Mouse (Mus musculus) liver, embryonic 12.5 days (tissue): ENCODE measurements around the gene Klhdc10. TPM values are rescaled to one million over a fixed set of nuclear protein-coding genes. Genes with fewer than 3 reads are reported as not detected.
"Not testable (repeated sequence)": the region's sequence is repeated elsewhere in the genome, so short reads cannot be mapped to it uniquely, and the experiment has no call there.

Source experiments
- ATAC-seq: fragments of 200-750 bp; cut with Nextera tagmentation; 2 replicates; pipeline ENCODE4 v1.8.0; 2017; ENCODE audit warnings: moderate number of reproducible peaks, mild to moderate bottlenecking, moderate library complexity
- H3K27ac ChIP-seq: fragments of 300-500 bp; sonication (generic); 2 replicates; pipeline ENCODE4 v1.5.1; 2016; ENCODE audit warnings: mild to moderate bottlenecking
- H3K27me3 ChIP-seq: fragments of 300-500 bp; sonication (generic); replicated peaks from 2 replicates; pipeline ENCODE4 v1.6.1; 2016; ENCODE audit warnings: mild to moderate bottlenecking, moderate library complexity
- H3K36me3 ChIP-seq: fragments of 300-500 bp; sonication (generic); 2 replicates; pipeline ENCODE4 v1.6.1; 2016; ENCODE audit warnings: mild to moderate bottlenecking, moderate library complexity
- H3K4me1 ChIP-seq: fragments of 300-500 bp; sonication (generic); 2 replicates; pipeline ENCODE4 v1.6.1; 2016
- H3K4me2 ChIP-seq: fragments of 300-500 bp; sonication (generic); 2 replicates; pipeline ENCODE4 v1.6.1; 2016; ENCODE audit warnings: mild to moderate bottlenecking, moderate library complexity
- H3K4me3 ChIP-seq: fragments of 300-500 bp; sonication (generic); 2 replicates; pipeline ENCODE4 v1.5.1; 2016; ENCODE audit warnings: mild to moderate bottlenecking, moderate library complexity
- H3K9ac ChIP-seq: fragments of 300-500 bp; sonication (generic); 2 replicates; pipeline ENCODE4 v1.6.1; 2016; ENCODE audit warnings: mild to moderate bottlenecking, moderate library complexity
- H3K9me3 ChIP-seq: fragments of 300-500 bp; sonication (generic); replicated peaks from 2 replicates; pipeline ENCODE4 v1.6.1; 2016; ENCODE audit warnings: mild to moderate bottlenecking, moderate library complexity
- WGBS: fragments of 180-500 bp; shearing (Covaris S2); methylation state at CpG from one replicate; pipeline ENCODE4 v1.1.7; 2016; ENCODE audit not compliant: insufficient replicate concordance; 5-methylcytosine and 5-hydroxymethylcytosine counted together
- polyA plus RNA-seq: library from polyadenylated mRNA; unstranded; fragments of >200 nt; fragmentation: Nextera tagmentation; extraction: Ambion mirVana; gene quantifications from 2 replicates; pipeline ENCODE4 v1.2.1, GENCODE M21; 2016

The Klhdc10 gene
- polyA plus RNA-seq, 1 experiment from 2014 or later, result 20.1 TPM

DNA sequence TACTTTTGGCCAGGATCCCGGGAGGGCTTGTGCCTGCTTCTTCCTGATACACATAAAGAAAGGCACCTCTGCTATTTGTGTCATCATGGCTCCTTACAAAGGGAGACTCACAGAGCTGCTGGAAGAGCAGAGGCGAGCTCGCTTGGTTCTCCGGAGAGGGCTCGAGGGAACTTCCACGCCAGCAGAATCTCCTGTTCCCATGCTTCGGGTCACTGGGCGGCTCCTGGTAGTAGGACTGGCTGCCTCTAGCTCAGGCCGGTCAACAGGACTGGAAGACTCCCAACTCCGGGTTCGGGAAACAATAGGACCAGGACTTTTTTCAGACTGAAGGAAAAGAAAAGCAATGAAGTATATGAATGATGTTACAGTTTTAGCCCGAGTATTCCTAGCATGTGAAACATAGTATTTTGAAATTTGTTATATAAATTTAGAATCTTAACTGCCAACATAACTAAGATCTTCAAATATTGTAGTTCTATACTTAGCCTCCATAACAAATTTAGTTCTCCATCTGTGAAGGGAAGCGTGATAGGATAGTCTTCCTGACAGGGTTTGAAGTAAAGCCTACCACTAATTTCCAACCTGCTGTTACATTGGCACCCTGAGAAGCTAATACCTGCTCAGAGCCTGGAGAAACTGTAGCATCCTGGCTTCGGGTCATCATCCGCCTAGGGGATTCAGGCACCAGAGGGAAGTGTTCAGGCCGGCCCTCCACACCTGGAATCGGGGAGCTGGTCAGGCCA, 28.9 kb upstream of the Klhdc10 start:
- no peak overlapping the region for H3K4me2 ChIP-seq
- H3K36me3 ChIP-seq, result peaks cover 98% of the 10 kb centered on the region
- H3K27me3 ChIP-seq, result no peaks in the 10 kb centered on the region
- H3K27ac ChIP-seq, result no peak overlapping the region
- no peak overlapping the region for H3K9ac ChIP-seq
- H3K4me1 ChIP-seq, result no peaks in the 10 kb centered on the region
- no peaks in the 10 kb centered on the region for H3K9me3 ChIP-seq
- ATAC-seq, result no peak
- 90% methylated on average over 17 of the region's 17 CpGs for WGBS
- no peak overlapping the region for H3K4me3 ChIP-seq

DNA sequence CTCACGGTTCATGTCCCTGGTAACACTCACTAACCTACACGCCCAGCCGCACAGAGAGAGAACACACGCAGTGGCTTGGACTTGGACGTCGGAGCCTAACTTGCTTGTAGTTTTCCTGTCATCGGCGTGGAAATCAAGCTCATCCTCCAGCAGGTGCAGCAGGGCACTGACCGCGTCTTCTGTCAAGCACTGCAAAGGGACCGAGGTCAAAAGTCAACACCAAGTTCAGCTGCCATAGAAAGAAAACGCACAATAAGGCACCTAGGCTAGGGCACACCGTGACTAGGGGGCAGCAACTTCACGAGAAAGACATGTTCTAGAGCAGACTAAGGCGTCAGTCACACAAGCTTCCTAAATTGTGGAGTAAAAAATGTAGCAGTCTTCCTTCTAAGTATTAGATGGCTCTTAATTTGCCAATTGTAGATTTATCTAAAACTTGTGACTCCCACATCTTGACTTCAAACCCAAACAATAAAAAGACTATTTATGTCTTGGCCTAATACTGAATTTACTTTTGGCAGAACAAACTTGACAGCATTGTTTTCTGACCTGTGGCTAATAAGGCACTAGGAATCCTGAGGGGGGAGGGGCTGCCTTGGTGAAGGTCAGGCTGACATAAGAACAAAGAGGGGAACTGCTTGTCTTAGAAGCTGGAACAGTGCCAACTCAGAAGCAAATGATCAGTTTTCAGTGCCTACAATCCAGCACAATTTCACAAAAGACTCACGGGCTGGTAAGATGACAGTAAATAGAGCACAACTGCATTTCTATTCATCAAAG, 26.7 kb upstream of the Klhdc10 start:
- Histone ChIP-seq H3K9ac (no peak overlapping the region), H3K27me3 (no peaks in the 10 kb centered on the region), H3K4me2 (no peak overlapping the region), H3K4me1 (no peaks in the 10 kb centered on the region), H3K4me3 (no peak overlapping the region), H3K9me3 (no peaks in the 10 kb centered on the region), H3K27ac (no peak overlapping the region), H3K36me3 (peaks cover 93% of the 10 kb centered on the region)
- ATAC-seq, result no peak
- 83% methylated on average over 16 of the region's 16 CpGs for WGBS

DNA sequence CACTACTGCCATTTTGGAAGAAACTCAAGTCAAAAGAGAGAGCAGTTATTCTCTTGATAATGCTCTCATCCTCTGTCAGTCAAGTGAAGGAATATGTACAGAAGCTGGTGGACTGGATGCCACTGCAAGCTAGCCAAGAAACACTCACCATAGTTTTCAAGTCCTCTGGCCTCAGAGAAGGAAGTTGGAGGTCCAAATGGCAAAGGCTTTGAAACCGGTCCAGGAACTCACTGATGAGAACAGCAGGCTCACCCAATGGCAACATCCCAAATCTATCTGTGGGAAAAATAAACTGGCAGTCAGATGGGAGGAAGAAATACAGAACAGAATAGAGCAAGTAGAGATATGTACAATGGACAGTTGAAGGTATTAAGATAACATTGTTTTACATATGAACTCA, 25.9 kb upstream of the Klhdc10 start:
- WGBS, result 86% methylated on average over 1 of the region's 1 CpGs
- no peak for ATAC-seq
- no peak overlapping the region for H3K27ac ChIP-seq

DNA sequence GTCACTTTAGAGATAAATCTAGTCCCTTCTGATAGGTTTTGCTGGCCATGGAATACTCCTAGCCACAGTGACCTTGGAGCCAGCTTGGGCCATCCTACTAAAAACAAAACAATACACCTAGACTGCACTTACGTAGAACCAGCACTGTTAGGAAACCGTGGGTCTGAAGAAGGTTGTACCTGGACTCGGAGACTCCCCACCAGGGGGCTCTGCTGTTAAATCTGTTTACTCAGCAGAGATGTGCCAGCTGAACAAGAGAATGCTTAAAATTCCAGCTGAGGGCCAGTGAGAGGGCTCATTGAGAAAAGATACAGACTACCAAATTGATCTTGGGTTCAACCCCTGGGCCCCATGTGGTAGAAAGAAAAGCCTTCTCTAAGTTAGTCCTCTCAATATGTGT, 20.6 kb upstream of the Klhdc10 start:
- H3K27me3 ChIP-seq, result no peaks in the 10 kb centered on the region
- H3K4me1 ChIP-seq, result peaks cover 6% of the 10 kb centered on the region
- H3K4me2 ChIP-seq, result no peak overlapping the region
- no peaks in the 10 kb centered on the region for H3K9me3 ChIP-seq
- no peak overlapping the region for H3K9ac ChIP-seq
- H3K4me3 ChIP-seq, result no peak overlapping the region
- WGBS, result 67% methylated on average over 3 of the region's 3 CpGs
- no peak for ATAC-seq
- H3K27ac ChIP-seq, result no peak overlapping the region
- H3K36me3 ChIP-seq, result peaks cover 92% of the 10 kb centered on the region

More for the DNA sequence above, 25.9 kb upstream of the Klhdc10 start:
- no peaks in the 10 kb centered on the region for H3K4me1 ChIP-seq
- H3K27me3 ChIP-seq, result no peaks in the 10 kb centered on the region
- no peak overlapping the region for H3K4me3 ChIP-seq
- H3K9me3 ChIP-seq, result no peaks in the 10 kb centered on the region
- H3K4me2 ChIP-seq, result no peak overlapping the region
- H3K36me3 ChIP-seq, result peaks cover 93% of the 10 kb centered on the region
- H3K9ac ChIP-seq, result no peak overlapping the region

DNA sequence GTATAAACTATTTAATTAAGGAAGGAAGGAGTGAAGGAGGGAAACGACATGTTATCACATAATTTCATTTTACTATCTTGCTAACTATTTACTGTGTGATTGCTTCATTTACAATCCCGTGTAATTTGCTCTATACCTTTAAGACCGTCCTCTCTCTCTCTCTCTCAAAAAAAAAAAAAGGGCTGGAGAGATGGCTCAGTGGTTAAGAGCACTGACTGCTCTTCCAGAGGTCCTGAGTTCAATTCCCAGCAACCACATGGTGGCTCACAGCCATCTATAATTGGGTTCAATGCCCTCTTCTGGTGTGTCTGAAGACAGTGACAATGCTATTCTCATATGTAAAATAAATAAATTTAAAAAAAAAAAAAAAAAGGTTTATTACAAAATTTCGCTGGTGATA, 11.4 kb upstream of the Klhdc10 start:
- H3K9me3 ChIP-seq, H3K27me3 ChIP-seq, ATAC-seq: not testable (repeated sequence)
- Histone ChIP-seq H3K9ac (peak overlapping the region; percentile 82), H3K27ac (peak overlapping the region; percentile 74; the same call in 1 of the 2 replicates), H3K4me1 (peaks cover 14% of the 10 kb centered on the region), H3K4me2 (peak overlapping the region; percentile 75), H3K36me3 (peaks cover 20% of the 10 kb centered on the region), H3K4me3 (peak overlapping the region; percentile 88)
- 15% methylated on average over 4 of the region's 4 CpGs for WGBS

DNA sequence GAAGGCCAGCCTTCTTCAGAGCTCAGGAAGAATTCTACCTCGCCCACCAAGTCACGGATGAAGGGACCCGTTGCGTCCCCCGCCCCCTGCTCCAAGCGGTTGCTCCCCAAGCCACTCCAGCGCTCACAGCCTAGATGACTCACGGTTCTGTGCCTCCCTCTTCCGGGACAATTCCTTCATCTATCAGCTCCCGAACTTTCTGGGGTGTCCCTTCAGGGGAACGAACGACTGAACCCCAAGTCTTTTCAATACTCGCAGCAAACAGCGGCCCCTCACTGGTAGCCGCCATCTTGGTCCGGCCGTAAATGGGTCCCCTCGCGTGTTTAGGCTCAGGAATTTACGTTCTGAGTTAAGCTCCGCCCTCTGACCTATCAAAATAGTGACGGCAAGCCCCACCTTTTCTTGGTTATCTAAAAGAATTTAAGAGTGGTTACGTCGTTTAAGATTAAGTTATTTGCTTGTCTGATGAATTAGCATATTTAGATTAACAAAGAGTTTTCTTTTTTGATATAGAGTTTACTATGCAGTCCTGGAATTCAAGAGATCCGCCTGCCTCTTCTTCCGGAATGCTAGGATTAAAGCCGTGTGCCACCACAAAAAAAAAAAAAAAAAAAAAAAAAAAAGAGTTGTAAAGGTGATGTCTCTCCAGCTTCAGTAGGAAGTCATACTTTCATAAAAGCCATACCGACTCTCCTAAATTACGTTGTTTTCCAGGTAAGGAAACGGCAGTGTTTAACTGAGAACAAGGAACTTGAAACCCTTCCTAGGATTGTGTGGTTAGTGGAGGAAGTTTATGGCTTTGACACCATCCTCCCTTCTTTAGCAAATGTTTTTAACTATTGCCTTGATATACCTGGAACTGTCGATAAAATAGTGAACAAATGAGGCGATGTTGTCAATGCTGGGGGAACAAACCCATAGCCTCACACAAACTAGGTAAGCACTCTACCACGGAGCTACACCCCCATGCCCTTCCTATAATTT, 10.7 kb upstream of the Klhdc10 start, which contains the start of gene Zc3hc1:
Zc3hc1 (minus strand) TSS at position 315 of the 984 bp plus-strand sequence.
- Histone ChIP-seq H3K27ac (peak within 1 kb of the TSS; percentile 74), H3K4me1 (peaks cover 14% of the 10 kb centered on the region), H3K4me2 (peak within 1 kb of the TSS; percentile 75), H3K36me3 (peaks cover 13% of the 10 kb centered on the region), H3K4me3 (peak within 1 kb of the TSS; percentile 88), H3K9me3 (no peaks in the 10 kb centered on the region), H3K27me3 (no peaks in the 10 kb centered on the region), H3K9ac (peak within 1 kb of the TSS; percentile 82)
- peak; percentile 86 for ATAC-seq
- 11% methylated on average over 33 of the region's 33 CpGs for WGBS

DNA sequence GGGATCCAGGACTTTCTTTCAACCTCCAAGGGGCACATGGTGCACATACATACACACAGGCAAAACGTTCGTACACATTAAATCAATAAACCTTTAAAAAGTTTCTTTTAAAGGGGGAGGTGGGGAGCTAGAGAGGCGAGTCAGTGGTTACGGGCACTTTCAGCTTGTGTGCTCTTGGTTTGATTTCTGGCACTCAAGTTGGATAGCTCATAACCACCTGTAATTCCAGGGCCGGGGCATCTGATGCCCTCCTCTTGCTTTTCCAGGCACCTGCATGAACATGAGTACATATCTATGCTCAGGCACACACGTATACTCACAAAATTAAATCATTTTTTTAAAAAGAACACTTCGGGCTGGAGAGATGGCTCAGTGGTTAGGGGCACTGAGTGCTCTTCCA, 9.7 kb upstream of the Klhdc10 start:
- Histone ChIP-seq H3K4me3 (no peak overlapping the region), H3K27ac (no peak overlapping the region), H3K27me3 (no peaks in the 10 kb centered on the region), H3K9me3 (no peaks in the 10 kb centered on the region), H3K4me1 (peaks cover 14% of the 10 kb centered on the region), H3K4me2 (no peak overlapping the region), H3K36me3 (peaks cover 3% of the 10 kb centered on the region), H3K9ac (no peak overlapping the region)
- no peak for ATAC-seq
- WGBS, result 75% methylated on average over 7 of the region's 7 CpGs

DNA sequence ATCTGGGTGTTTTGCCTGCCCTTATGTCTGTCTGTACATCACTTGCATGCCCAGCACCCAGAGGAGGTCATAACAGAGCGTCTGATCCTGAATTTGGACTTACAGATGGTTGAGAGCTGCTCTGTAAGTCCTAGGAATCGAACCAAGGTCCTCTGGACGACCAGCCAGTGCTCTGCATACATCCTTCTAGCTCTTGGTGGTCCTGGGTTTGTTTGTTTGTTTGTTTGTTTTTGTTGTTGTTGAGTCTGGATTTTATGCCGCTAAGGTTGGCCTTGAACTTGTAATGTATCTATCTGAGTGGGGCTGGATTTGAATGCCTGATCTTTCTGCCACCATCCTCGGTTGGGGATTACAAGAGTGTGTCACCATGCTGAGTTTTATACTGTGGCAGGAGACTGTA, 1.5 kb upstream of the Klhdc10 start:
- Histone ChIP-seq H3K27ac (no peak overlapping the region), H3K9me3 (no peaks in the 10 kb centered on the region), H3K27me3 (peaks cover 6% of the 10 kb centered on the region; the same call in 1 of the 2 replicates), H3K36me3 (no peaks in the 10 kb centered on the region), H3K4me1 (peaks cover 24% of the 10 kb centered on the region), H3K4me3 (no peak overlapping the region), H3K4me2 (peak overlapping the region; percentile 73; the same call in 1 of the 2 replicates), H3K9ac (no peak overlapping the region)
- no peak for ATAC-seq
- 74% methylated on average over 5 of the region's 5 CpGs for WGBS

DNA sequence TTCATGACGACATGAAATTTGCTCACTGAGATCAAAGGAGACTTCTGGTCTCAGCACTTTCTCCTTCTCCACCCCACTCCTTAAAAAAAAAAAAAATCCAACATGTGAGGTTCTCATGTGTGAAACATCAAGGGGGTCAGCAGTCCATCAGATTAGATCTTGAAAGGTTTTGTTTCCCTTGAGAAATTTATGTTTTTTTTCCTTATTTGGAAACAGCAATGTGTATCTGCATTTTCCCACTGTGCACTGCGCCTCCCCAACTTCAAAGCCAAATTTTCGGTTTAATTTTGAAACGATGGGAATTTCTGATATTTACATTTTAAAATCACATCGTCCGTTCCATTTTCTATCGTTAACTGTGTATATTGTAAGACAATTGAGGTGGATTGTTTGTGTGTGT, 952 bp upstream of the Klhdc10 start:
- H3K36me3 ChIP-seq, result no peaks in the 10 kb centered on the region
- H3K9ac ChIP-seq, result peak overlapping the region; percentile 95
- H3K9me3 ChIP-seq, result no peaks in the 10 kb centered on the region
- peaks cover 6% of the 10 kb centered on the region; the same call in 1 of the 2 replicates for H3K27me3 ChIP-seq
- peak overlapping the region; percentile 85 for H3K27ac ChIP-seq
- H3K4me3 ChIP-seq, result peak overlapping the region; percentile 99
- WGBS, result 12% methylated on average over 7 of the region's 7 CpGs
- H3K4me2 ChIP-seq, result peak overlapping the region; percentile 73
- H3K4me1 ChIP-seq, result peaks cover 24% of the 10 kb centered on the region
- ATAC-seq, result no peak

DNA sequence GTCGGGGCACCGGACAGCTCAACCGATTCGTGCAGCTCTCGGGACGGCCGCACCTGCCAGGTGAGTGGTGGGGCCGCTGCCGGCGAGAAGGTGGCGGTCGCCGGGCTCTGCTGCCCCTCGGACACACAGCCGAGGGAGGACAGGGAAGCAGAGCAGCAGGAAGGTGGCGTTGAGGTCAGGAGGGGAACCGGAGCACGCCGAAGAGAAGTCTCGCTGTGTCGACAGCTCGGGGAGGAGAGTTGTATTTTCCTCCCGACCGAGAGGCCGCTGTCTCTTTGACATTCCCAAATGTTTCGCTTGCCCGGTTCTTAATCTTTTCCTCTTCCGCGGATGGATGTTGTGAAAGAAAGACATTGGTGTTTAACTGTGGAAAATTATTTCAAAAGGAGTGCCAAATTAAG, 423 bp downstream of the Klhdc10 start:
- peak overlapping the region; percentile 92 for H3K27ac ChIP-seq
- H3K27me3 ChIP-seq, result peaks cover 6% of the 10 kb centered on the region; the same call in 1 of the 2 replicates
- WGBS, result under 1% methylated on average over 29 of the region's 29 CpGs
- no peaks in the 10 kb centered on the region for H3K9me3 ChIP-seq
- peaks cover 30% of the 10 kb centered on the region for H3K4me1 ChIP-seq
- peak overlapping the region; percentile 95 for H3K9ac ChIP-seq
- H3K4me2 ChIP-seq, result peak overlapping the region; percentile 73
- peak overlapping the region; percentile 99 for H3K4me3 ChIP-seq
- no peaks in the 10 kb centered on the region for H3K36me3 ChIP-seq
- peak; percentile 51 for ATAC-seq

DNA sequence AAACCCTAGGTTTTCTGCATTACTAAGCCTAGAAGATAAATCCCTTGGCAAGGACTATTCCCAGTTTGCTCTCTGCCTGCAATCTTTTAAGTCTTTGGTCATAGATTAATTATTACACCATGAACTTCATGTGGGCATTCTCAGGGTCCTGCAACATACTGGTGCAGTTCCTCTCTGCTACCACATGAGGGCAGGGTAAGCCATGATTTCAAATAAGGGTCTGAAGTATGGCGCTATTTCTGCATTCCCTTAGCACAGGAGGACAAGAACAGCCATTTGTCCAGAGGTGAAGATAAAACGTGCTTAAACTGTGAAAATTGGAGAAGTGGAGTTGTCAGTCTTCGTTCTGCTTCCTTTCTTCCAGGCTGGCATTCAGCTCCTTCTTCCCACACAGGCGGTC, 1.8 kb downstream of the Klhdc10 start:
- H3K4me1 ChIP-seq, result peaks cover 30% of the 10 kb centered on the region
- no peak overlapping the region for H3K27ac ChIP-seq
- H3K4me2 ChIP-seq, result peak overlapping the region; percentile 58
- peak overlapping the region; percentile 27 for H3K4me3 ChIP-seq
- no peaks in the 10 kb centered on the region for H3K9me3 ChIP-seq
- H3K36me3 ChIP-seq, result 0 out of 2 replicates have a peak, but pooled peaks cover 3% of the 10 kb centered on the region
- no peak for ATAC-seq
- peaks cover 6% of the 10 kb centered on the region; the same call in 1 of the 2 replicates for H3K27me3 ChIP-seq
- 23% methylated on average over 4 of the region's 4 CpGs for WGBS
- no peak overlapping the region; the same call in 1 of the 2 replicates for H3K9ac ChIP-seq
